Mouse (Mus musculus) layer of hippocampus, adult 2 months (tissue): ENCODE results near the gene Olfr916. TPM values are rescaled to one million over a fixed set of nuclear protein-coding genes. Genes with fewer than 3 reads are reported as not detected.

ENCODE experiments used
- DNase-seq, 2 experiments: peaks; one replicate each; pipeline ENCODE4 v3.0.0; 2022; ENCODE audit warnings: low spot score in 2 of 2
- H3K27ac ChIP-seq: fragments of 200-600 bp; 2 replicates; pipeline ENCODE4 v1.8.1; 2022
- H3K4me3 ChIP-seq: fragments of 200-600 bp; 2 replicates; pipeline ENCODE4 v1.8.1; 2022; ENCODE audit warnings: mild to moderate bottlenecking
- CTCF ChIP-seq: fragments of 200-600 bp; conservative IDR thresholded peaks from 2 replicates; pipeline ENCODE4 v1.8.1; 2022; ENCODE audit warnings: antibody characterized with exemption, mild to moderate bottlenecking, moderate library complexity
- long read RNA-seq, 2 experiments: library from polyadenylated mRNA; stranded (forward); transcript quantifications; one replicate each; pipeline ENCODE4 v2.0.0; 2021; ENCODE audit warnings: borderline mapping rate in 2 of 2
- total RNA-seq, 2 experiments: library from RNA; stranded (reverse); gene quantifications; 2 replicates each; pipeline ENCODE4 v1.2.3; 2021

The Olfr916 gene
- not detected for total RNA-seq
- long read RNA-seq, experiment 1 = 0 reads
- long read RNA-seq, experiment 2 = 0 reads

DNA sequence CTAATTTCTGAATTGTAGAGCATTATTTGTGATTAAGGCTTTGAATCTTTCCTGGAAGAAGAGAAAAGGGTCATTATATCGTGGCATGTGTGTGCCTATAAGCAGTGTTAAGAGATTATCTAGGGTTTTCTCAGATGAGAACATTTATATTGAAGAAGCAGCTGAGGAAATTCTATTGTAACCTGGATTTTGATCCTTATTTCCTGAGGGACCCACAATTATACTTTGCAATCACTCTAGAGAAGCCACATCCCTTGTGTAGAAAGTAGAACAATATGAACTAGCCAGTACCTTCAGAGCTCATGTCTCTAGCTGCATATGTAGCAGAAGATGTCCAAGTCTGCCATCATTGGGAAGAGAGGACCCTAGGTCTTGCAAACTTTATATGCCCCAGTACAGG, at the start of gene Olfr916:
TSS of gene Olfr916 (minus strand) at position 101 of the 400 bp plus-strand sequence.
- Histone ChIP-seq H3K27ac (no peak within 1 kb of the TSS), H3K4me3 (no peak within 1 kb of the TSS)
- no peak for TF ChIP-seq CTCF
- no peak for DNase-seq

DNA sequence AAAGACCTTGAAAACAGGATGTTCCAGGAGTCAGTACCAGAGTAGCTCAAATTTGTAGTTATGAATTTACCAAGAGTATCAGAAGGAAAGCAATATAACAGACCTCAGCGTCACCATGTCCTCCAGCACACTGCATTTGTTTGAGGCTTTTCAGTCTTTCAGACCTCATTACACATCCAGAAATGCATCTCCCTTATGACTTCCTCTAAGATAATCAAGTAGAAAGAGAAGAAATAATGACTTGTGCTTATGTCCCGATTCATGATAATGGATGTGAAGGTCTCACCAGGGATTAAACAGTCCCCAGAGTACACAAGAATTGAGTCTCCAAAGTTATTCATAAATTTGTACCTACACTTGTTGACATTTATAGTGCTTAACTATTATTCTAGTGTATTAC, 14.8 kb upstream of the Olfr916 start, which contains the start of gene Olfr918:
TSS of gene Olfr918 (minus strand) at position 101 of the 400 bp plus-strand sequence.
- no peak for DNase-seq
- H3K4me3 ChIP-seq = no peak within 1 kb of the TSS
- H3K27ac ChIP-seq = no peak within 1 kb of the TSS
- TF ChIP-seq CTCF = no peak

DNA sequence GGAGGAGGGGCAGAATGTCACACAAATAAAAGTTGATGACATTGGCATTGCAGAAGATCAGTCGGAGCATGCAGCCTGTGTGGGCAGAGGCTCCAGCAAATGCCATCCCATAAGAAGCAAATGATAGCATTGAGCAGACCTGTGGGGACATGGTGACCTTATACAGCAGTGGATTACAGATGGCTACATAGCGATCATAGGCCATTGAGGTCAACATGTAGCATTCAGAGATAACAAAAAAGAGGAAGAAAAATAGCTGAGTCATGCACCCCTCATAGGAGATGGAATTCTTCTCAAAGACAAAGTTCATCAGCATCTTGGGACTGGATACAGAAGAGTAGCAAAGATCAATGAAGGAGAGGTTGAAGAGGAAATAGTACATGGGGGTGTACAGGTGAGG, 13.2 kb upstream of the Olfr916 start:
- no peak overlapping the region for H3K4me3 ChIP-seq
- DNase-seq = no peak
- TF ChIP-seq CTCF = no peak
- no peak overlapping the region for H3K27ac ChIP-seq

DNA sequence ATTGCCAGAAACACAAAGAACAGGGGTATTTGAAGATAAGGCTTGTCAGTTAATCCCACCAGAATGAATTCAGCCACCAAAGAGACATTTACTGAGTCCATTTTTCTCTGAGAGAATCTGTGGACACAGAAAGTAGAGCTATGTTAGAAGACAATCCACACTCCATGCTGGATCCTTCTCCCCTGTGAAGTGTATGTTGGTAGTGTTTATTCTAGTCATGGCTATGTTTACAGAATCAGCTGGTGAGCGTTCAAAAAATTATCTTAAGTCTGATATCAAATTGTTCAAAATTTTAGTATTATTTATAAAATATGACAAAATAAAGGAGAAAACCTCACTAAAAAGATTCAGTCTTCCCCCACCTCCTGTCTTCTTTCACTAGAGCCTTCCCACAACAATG, 6.1 kb upstream of the Olfr916 start, which contains the start of gene Olfr917:
TSS of gene Olfr917 (minus strand) at position 101 of the 400 bp plus-strand sequence.
- TF ChIP-seq CTCF = no peak

DNA sequence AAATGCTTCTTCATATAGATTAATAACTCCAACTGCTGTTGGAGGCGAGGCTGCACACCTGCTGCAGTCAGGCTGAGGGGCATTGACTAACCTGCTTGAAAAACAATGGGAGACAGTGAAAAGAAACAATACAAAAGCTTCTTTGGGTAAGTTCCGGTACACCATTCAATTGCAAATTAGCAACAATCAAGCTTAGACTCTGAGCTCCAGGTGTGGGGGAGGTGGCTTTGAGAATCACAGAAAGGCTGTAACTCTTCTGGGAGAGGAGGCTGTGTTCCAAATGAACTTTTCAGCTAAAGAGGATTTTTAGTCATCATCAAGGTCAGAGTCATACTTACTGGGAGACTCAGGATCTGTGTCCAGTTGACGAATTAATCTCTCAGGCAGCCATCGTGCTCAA, 27.3 kb downstream of the Olfr916 start:
- DNase-seq = no peak
- no peak overlapping the region for H3K27ac ChIP-seq
- no peak overlapping the region for H3K4me3 ChIP-seq
- TF ChIP-seq CTCF = no peak

More for the DNA sequence above, 6.1 kb upstream of the Olfr916 start, which contains the start of gene Olfr917:
- DNase-seq = no peak
- H3K4me3 ChIP-seq = no peak within 1 kb of the TSS
- H3K27ac ChIP-seq = no peak within 1 kb of the TSS

Other genes starting within 250 kb of the Olfr916 start
- not detected for gene Olfr901, start 230.4 kb downstream of the Olfr916 start, total RNA-seq
- gene Olfr902, start 212.2 kb downstream of the Olfr916 start, total RNA-seq = not detected
- not detected for gene Olfr904, start 196.7 kb downstream of the Olfr916 start, total RNA-seq
- gene Olfr905, start 188.8 kb downstream of the Olfr916 start, total RNA-seq = not detected
- not detected for gene Olfr906, start 172.8 kb downstream of the Olfr916 start, total RNA-seq
- not detected for gene Olfr907, start 164.1 kb downstream of the Olfr916 start, total RNA-seq
- gene Olfr911-ps1, start 138.3 kb downstream of the Olfr916 start, total RNA-seq = not detected
- not detected for gene Olfr910, start 122.0 kb downstream of the Olfr916 start, total RNA-seq
- gene Olfr912, start 79.7 kb downstream of the Olfr916 start, total RNA-seq = not detected
- gene Olfr913, start 67.1 kb downstream of the Olfr916 start, total RNA-seq = not detected
- not detected for gene Olfr914, start 54.8 kb downstream of the Olfr916 start, total RNA-seq
- gene Olfr917, start 6.0 kb upstream of the Olfr916 start, total RNA-seq = not detected
- not detected for gene Olfr918, start 14.7 kb upstream of the Olfr916 start, total RNA-seq
- not detected for gene Olfr919, start 43.8 kb upstream of the Olfr916 start, total RNA-seq
- 10 to 100 TPM in 1 of 2 experiments, 1 to 10 TPM in 1; 9.6 to 14.1 TPM for gene Vwa5a, start 58.4 kb upstream of the Olfr916 start, total RNA-seq
- gene Olfr920, start 92.4 kb upstream of the Olfr916 start, total RNA-seq = under 1 TPM; 0.05 to 0.10 TPM
- gene Olfr921, start 113.2 kb upstream of the Olfr916 start, total RNA-seq = not detected
- gene Olfr922, start 154.7 kb upstream of the Olfr916 start, total RNA-seq = not detected
- not detected for gene Olfr923, start 166.7 kb upstream of the Olfr916 start, total RNA-seq
- gene Olfr924, start 184.6 kb upstream of the Olfr916 start, total RNA-seq = not detected
- gene Olfr26, start 195.2 kb upstream of the Olfr916 start, total RNA-seq = not detected
- gene Olfr926, start 217.3 kb upstream of the Olfr916 start, total RNA-seq = not detected